Mouse (Mus musculus) hindbrain, embryonic 16.5 days (tissue): ENCODE results near the gene Qk. TPM values are rescaled to one million over a fixed set of nuclear protein-coding genes. Genes with fewer than 3 reads are reported as not detected.

Experiments
- ATAC-seq: fragments of 200-750 bp; cut with Nextera tagmentation; 2 replicates; pipeline ENCODE4 v1.8.0; 2017; ENCODE audit warnings: moderate TSS enrichment, moderate library complexity
- H3K27ac ChIP-seq: fragments of 300-500 bp; sonication (generic); 2 replicates; pipeline ENCODE4 v1.5.1; 2014; ENCODE audit warnings: low read depth, mild to moderate bottlenecking, control low read depth, low read length, moderate library complexity
- H3K27me3 ChIP-seq: fragments of 300-500 bp; sonication (generic); replicated peaks from 2 replicates; pipeline ENCODE4 v1.6.1; 2014; ENCODE audit warnings: low read length; ENCODE audit not compliant: control insufficient read depth, insufficient read depth
- H3K36me3 ChIP-seq: fragments of 300-500 bp; sonication (generic); 2 replicates; pipeline ENCODE4 v1.6.1; 2014; ENCODE audit warnings: mild to moderate bottlenecking, low read length, moderate library complexity, mixed read lengths; ENCODE audit not compliant: control insufficient read depth, insufficient read depth
- H3K4me1 ChIP-seq: fragments of 300-500 bp; sonication (generic); 2 replicates; pipeline ENCODE4 v1.6.1; 2014; ENCODE audit warnings: low read depth, low read length; ENCODE audit not compliant: control insufficient read depth, insufficient read depth
- H3K4me2 ChIP-seq: fragments of 300-500 bp; sonication (generic); 2 replicates; pipeline ENCODE4 v1.6.1; 2014; ENCODE audit warnings: mild to moderate bottlenecking, low read length, control low read depth, moderate library complexity
- H3K4me3 ChIP-seq: fragments of 300-500 bp; sonication (generic); 2 replicates; pipeline ENCODE4 v1.5.1; 2014; ENCODE audit warnings: mild to moderate bottlenecking, low read length, control low read depth, moderate library complexity
- H3K9ac ChIP-seq: fragments of 300-500 bp; sonication (generic); 2 replicates; pipeline ENCODE4 v1.6.1; 2014; ENCODE audit warnings: low read depth, mild to moderate bottlenecking, control low read depth, low read length, moderate library complexity
- H3K9me3 ChIP-seq: fragments of 300-500 bp; sonication (generic); 2 replicates; pipeline ENCODE4 v1.6.1; 2014; ENCODE audit warnings: mild to moderate bottlenecking, low read length, moderate library complexity; ENCODE audit not compliant: control insufficient read depth
- WGBS: fragments of 180-500 bp; shearing (Covaris S2); extraction: QIAGEN DNeasy Blood & Tissue Kit; methylation state at CpG from one replicate; pipeline ENCODE4 v1.1.7; 2014; 5-methylcytosine and 5-hydroxymethylcytosine counted together
- polyA plus RNA-seq: library from polyadenylated mRNA; unstranded; fragments of >200 nt; fragmentation: Nextera tagmentation; extraction: Ambion mirVana; gene quantifications from 2 replicates; pipeline ENCODE4 v1.2.1, GENCODE M21; 2015

Gene Qk
- polyA plus RNA-seq, 1 experiment from 2014 or later: 46.3 TPM

- no peak for ATAC-seq
- Histone ChIP-seq H3K4me2 (peak overlapping the region; percentile 36), H3K9me3 (no peaks in the 10 kb centered on the region), H3K27ac (no peak overlapping the region), H3K9ac (no peak overlapping the region), H3K27me3 (no peaks in the 10 kb centered on the region), H3K4me3 (no peak overlapping the region), H3K36me3 (no peaks in the 10 kb centered on the region), H3K4me1 (peaks cover 3% of the 10 kb centered on the region; the same call in 1 of the 2 replicates)
- WGBS: 45% methylated on average over 4 of the region's 4 CpGs
Observed at GRCm38 (mm10) chr17:10300968-10301795, 18.5 kb downstream of the Qk start.

DNA sequence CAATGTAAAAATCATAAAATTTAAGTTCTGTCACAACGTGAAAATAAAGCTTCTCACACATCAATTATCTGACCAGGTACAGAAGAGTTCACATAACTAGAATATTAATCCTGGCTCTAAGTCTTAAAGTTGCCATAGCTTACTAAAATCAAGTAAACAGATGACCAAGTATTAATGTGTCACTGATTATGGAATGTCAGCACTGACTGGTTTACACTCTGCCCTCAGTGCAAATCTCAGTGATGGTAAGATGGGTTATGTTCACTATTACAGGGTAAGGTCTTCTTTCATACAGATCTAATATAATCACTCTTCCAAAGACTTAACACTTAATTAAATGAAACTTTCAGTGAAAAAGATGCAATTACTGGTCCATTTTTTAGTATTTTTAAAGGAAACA is 20.3 kb downstream of the Qk start:
- peaks cover 3% of the 10 kb centered on the region; the same call in 1 of the 2 replicates for H3K4me1 ChIP-seq
- no peaks in the 10 kb centered on the region for H3K9me3 ChIP-seq
- H3K27ac ChIP-seq: no peak overlapping the region
- H3K4me3 ChIP-seq: no peak overlapping the region
- H3K36me3 ChIP-seq: no peaks in the 10 kb centered on the region
- H3K4me2 ChIP-seq: no peak overlapping the region
- no peaks in the 10 kb centered on the region for H3K27me3 ChIP-seq
- WGBS: 62% methylated on average over 1 of the region's 1 CpGs
- no peak overlapping the region for H3K9ac ChIP-seq
- ATAC-seq: no peak

DNA sequence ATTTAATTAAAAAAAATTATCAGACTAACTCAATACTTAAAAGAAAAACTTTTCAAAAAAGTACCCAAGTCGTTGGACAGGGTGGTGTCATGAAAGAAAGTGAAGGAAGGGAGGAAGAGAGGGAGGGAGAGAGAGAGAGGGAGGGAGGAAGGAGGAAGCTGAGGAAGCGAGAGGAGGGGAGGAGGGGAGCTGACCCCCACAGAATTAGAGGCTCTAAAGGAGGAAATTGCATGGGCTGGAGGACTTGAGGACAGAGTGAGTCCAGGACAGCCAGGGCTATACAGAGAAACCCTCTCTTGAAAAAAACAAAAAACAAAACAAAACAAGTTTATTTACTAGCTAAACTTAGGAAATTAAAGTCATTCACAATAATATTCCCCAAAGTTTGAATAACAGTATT is 27.1 kb downstream of the Qk start:
- no peak overlapping the region for H3K4me2 ChIP-seq
- ATAC-seq: no peak

GRCm38 (mm10) chr17:10284772-10285171 is 34.9 kb downstream of the Qk start:
- Histone ChIP-seq H3K9me3 (no peaks in the 10 kb centered on the region), H3K27ac (no peak overlapping the region), H3K4me1 (peaks cover 13% of the 10 kb centered on the region), H3K4me3 (no peak overlapping the region), H3K36me3 (no peaks in the 10 kb centered on the region), H3K4me2 (peak overlapping the region; percentile 25; the same call in 1 of the 2 replicates), H3K27me3 (no peaks in the 10 kb centered on the region), H3K9ac (no peak overlapping the region)
- 37% methylated on average over 2 of the region's 2 CpGs for whole genome bisulfite sequencing
- peak; percentile 54; the same call in 1 of the 2 replicates for ATAC-seq

More for the DNA sequence above, 27.1 kb downstream of the Qk start:
- Histone ChIP-seq H3K27me3 (no peaks in the 10 kb centered on the region), H3K4me3 (no peak overlapping the region), H3K4me1 (peaks cover 4% of the 10 kb centered on the region; the same call in 1 of the 2 replicates), H3K36me3 (no peaks in the 10 kb centered on the region), H3K9me3 (no peaks in the 10 kb centered on the region), H3K9ac (no peak overlapping the region), H3K27ac (no peak overlapping the region)
- 67% methylated on average over 2 of the region's 2 CpGs for WGBS

DNA sequence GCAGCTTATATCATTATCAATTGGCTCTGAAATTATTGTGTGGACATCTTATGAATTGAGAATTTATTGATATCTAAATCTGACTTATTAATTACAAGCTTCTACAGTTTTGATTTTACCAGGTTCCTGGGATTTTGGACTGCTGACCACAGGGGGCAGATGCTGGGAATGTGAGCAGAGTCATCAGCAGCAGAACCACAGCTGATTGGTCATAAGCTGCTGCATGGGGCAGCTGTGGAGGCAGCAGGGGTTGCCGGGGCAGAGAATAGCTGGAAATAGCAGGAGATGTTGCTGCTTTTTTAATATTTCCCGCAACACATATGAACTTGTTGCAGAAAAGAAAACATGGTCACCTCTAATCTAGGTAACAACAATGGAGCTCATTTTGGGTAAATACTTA is 40.1 kb downstream of the Qk start:
- Histone ChIP-seq H3K27me3 (no peaks in the 10 kb centered on the region), H3K9ac (no peak overlapping the region), H3K36me3 (no peaks in the 10 kb centered on the region), H3K27ac (no peak overlapping the region), H3K4me1 (no peaks in the 10 kb centered on the region), H3K9me3 (no peaks in the 10 kb centered on the region), H3K4me2 (no peak overlapping the region), H3K4me3 (no peak overlapping the region)
- no peak for ATAC-seq
- WGBS: 66% methylated on average over 2 of the region's 2 CpGs

GRCm38 (mm10) chr17:10269518-10269917 is 50.1 kb downstream of the Qk start:
- Histone ChIP-seq H3K9me3 (no peaks in the 10 kb centered on the region), H3K9ac (no peak overlapping the region), H3K27ac (no peak overlapping the region), H3K4me2 (no peak overlapping the region), H3K4me1 (no peaks in the 10 kb centered on the region), H3K36me3 (no peaks in the 10 kb centered on the region), H3K4me3 (no peak overlapping the region), H3K27me3 (no peaks in the 10 kb centered on the region)
- no peak for ATAC-seq
- 24% methylated on average over 3 of the region's 3 CpGs for WGBS

DNA sequence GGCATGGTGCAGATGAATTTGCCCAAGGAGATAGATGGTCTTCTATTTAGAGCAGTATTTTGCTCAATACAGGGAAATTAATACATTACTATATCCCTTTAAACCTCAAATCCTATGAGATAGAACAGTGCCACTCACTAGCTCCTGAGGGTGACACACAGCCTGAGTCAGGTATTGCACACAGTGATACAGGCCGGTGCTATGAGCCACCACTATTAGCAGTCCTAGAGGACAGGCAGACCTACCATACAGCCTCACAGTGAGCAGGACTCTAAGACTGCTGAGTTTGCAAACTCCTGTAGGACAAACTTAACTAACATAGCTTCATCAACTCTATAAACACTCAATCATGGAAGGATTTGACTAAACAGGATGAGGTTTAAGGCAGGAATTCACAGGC is 51.2 kb downstream of the Qk start:
- Histone ChIP-seq H3K27ac (no peak overlapping the region), H3K4me3 (no peak overlapping the region), H3K4me1 (no peaks in the 10 kb centered on the region), H3K27me3 (no peaks in the 10 kb centered on the region), H3K4me2 (no peak overlapping the region), H3K9me3 (no peaks in the 10 kb centered on the region), H3K36me3 (no peaks in the 10 kb centered on the region), H3K9ac (no peak overlapping the region)
- ATAC-seq: peak; percentile 40; the same call in 1 of the 2 replicates
- WGBS: 54% methylated on average over 1 of the region's 1 CpGs

GRCm38 (mm10) chr17:10266207-10266606 is 53.4 kb downstream of the Qk start:
- H3K9ac ChIP-seq: no peak overlapping the region
- H3K9me3 ChIP-seq: no peaks in the 10 kb centered on the region
- 79% methylated on average over 4 of the region's 4 CpGs for WGBS
- no peak overlapping the region for H3K27ac ChIP-seq
- H3K27me3 ChIP-seq: no peaks in the 10 kb centered on the region
- H3K4me3 ChIP-seq: no peak overlapping the region
- H3K36me3 ChIP-seq: no peaks in the 10 kb centered on the region
- no peak overlapping the region for H3K4me2 ChIP-seq
- H3K4me1 ChIP-seq: no peaks in the 10 kb centered on the region
- no peak for ATAC-seq

- H3K9me3 ChIP-seq: no peaks in the 10 kb centered on the region
- no peak overlapping the region for H3K9ac ChIP-seq
- H3K4me2 ChIP-seq: no peak overlapping the region
- whole genome bisulfite sequencing: 46% methylated on average over 4 of the region's 4 CpGs
- no peak overlapping the region for H3K27ac ChIP-seq
- H3K4me3 ChIP-seq: no peak overlapping the region
- peaks cover 6% of the 10 kb centered on the region for H3K4me1 ChIP-seq
- no peaks in the 10 kb centered on the region for H3K27me3 ChIP-seq
- peak; percentile 42; the same call in 1 of the 2 replicates for ATAC-seq
- no peaks in the 10 kb centered on the region for H3K36me3 ChIP-seq
Observed at GRCm38 (mm10) chr17:10251252-10251958, 68.2 kb downstream of the Qk start.
